Mouse (Mus musculus) liver, postnatal 0 days (tissue): Measurements from ENCODE around the gene Fbxo4. TPM values are rescaled to one million over a fixed set of nuclear protein-coding genes. Genes with fewer than 3 reads are reported as not detected.

Experiments used
- ATAC-seq: fragments of 200-750 bp; cut with Nextera tagmentation; 2 replicates; pipeline ENCODE4 v1.8.0; 2017; ENCODE audit warnings: mild to moderate bottlenecking, moderate library complexity
- DNase-seq: peaks from one replicate; pipeline ENCODE4 v3.0.0-alpha.2; 2016
- H3K27ac ChIP-seq: fragments of 300-500 bp; sonication (generic); 2 replicates; pipeline ENCODE4 v1.5.1; 2014; ENCODE audit warnings: antibody characterized with exemption, moderate library complexity, mild to moderate bottlenecking, low read depth
- H3K27me3 ChIP-seq: fragments of 300-500 bp; sonication (generic); 2 replicates; pipeline ENCODE4 v1.6.1; 2014; ENCODE audit warnings: low read length, control low read depth, mixed read lengths; ENCODE audit not compliant: insufficient read depth
- H3K36me3 ChIP-seq: fragments of 300-500 bp; sonication (generic); replicated peaks from 2 replicates; pipeline ENCODE4 v1.6.1; 2014; ENCODE audit warnings: mild to moderate bottlenecking, control low read depth, low read length, moderate library complexity, mixed read lengths; ENCODE audit not compliant: insufficient read depth
- H3K4me1 ChIP-seq: fragments of 300-500 bp; sonication (generic); 2 replicates; pipeline ENCODE4 v1.6.1; 2014; ENCODE audit warnings: antibody characterized with exemption, mild to moderate bottlenecking, control low read depth; ENCODE audit not compliant: insufficient read depth
- H3K4me2 ChIP-seq: fragments of 300-500 bp; sonication (generic); 2 replicates; pipeline ENCODE4 v1.6.1; 2014; ENCODE audit warnings: low read depth, mild to moderate bottlenecking, low read length, moderate library complexity, mixed read lengths
- H3K4me3 ChIP-seq: fragments of 300-500 bp; sonication (generic); 2 replicates; pipeline ENCODE4 v1.5.1; 2014; ENCODE audit warnings: low read depth, low read length
- H3K9ac ChIP-seq: fragments of 300-500 bp; sonication (generic); replicated peaks from 2 replicates; pipeline ENCODE4 v1.6.1; 2014; ENCODE audit warnings: mild to moderate bottlenecking, moderate library complexity
- H3K9me3 ChIP-seq: fragments of 300-500 bp; sonication (generic); 2 replicates; pipeline ENCODE4 v1.6.1; 2016; ENCODE audit warnings: mild to moderate bottlenecking, control low read depth, low read length, mixed read lengths
- CTCF ChIP-seq: sonication (generic); IDR thresholded peaks from 2 replicates; pipeline ENCODE4 v1.5.1; 2016; ENCODE audit warnings: antibody characterized with exemption, low read depth
- EP300 ChIP-seq: IDR thresholded peaks from 2 replicates; pipeline ENCODE4 v1.6.1; 2016; ENCODE audit warnings: antibody characterized with exemption, low read depth, mild to moderate bottlenecking
- WGBS: fragments of 180-500 bp; shearing (Covaris S2); extraction: QIAGEN DNeasy Blood & Tissue Kit; methylation state at CpG from one replicate; pipeline ENCODE4 v1.1.7; 2014; ENCODE audit not compliant: insufficient replicate concordance; 5-methylcytosine and 5-hydroxymethylcytosine counted together
- polyA plus RNA-seq: library from polyadenylated mRNA; unstranded; fragments of >200 nt; fragmentation: Nextera tagmentation; extraction: Ambion mirVana; gene quantifications from 2 replicates; pipeline ENCODE4 v1.2.1, GENCODE M21; 2015

Gene Fbxo4
- 8.6 and 9.2 TPM in 2 replicates for polyA plus RNA-seq

DNA sequence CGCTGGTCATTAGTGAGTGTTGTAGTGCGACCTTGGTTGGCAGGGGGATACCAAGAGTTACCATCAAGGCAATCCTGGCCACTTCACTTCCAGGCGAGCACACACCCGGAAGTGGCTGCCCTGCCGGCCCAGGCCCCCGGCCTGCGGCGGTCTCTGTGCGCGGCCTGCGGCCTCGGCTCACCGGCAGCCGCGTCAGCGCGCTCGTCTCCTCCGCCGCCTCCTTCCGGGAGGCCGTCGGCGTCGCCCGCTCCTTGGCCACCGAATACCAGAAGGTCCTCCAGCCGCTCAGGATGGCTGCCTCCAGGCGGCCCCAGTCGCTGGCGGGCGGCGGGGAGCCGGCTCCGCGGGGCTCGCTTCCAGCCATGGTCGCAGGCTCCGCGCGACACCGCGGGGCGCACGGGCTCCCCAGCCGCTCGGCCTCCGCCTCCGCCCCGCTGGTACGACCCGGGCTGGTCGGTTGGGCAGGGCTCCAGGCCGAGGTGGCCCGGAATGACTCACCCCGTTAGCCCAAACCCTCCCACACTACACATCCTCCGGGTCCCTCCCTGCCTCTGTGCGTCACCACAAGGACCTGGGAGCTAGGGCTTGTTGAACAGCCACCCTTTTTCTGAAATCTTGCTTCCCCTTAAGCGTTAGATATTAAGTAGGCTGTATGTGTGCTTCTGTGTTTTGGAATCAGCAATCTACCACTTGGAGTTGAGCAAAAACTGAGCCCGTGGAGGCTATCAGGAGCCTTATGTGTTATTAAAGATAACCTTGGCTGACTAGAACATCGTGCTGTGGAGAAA is at the start of gene Fbxo4:
Gene Fbxo4 (minus strand): TSS at position 513 of the 788 bp plus-strand sequence.
- peak; percentile 98 for ATAC-seq

DNA sequence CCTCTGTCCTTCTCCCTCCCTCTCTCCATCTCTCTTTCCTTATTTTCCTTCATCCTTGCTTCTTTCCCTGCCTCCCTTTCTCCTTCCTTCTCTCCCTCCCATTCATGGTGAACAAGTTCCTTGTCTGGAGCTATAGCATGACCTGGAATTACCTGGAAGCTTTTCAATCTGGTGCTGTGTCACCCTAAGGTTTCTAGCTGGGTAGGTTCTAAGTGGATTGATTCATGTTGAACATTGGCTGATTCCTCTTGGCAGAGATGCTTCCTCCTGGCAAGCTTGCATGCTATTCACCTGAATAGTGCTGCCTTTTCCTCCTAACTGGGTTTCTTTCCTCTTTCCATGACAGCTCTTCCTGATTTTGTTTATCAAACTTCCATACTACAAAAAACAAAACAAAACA is 49.6 kb upstream of the Fbxo4 start:
- Histone ChIP-seq H3K9ac (no peak overlapping the region), H3K9me3 (no peaks in the 10 kb centered on the region), H3K4me2 (no peak overlapping the region), H3K4me1 (peaks cover 3% of the 10 kb centered on the region), H3K27ac (no peak overlapping the region), H3K4me3 (no peak overlapping the region), H3K27me3 (no peaks in the 10 kb centered on the region), H3K36me3 (no peaks in the 10 kb centered on the region)
- no peak for TF ChIP-seq EP300
- TF ChIP-seq CTCF: no peak
- DNase-seq (no peak), ATAC-seq (no peak)

More for the DNA sequence above, at the start of gene Fbxo4:
- TF ChIP-seq EP300 (no peak), CTCF (no peak)
- Histone ChIP-seq H3K36me3 (peaks cover 11% of the 10 kb centered on the region), H3K4me1 (peaks cover 8% of the 10 kb centered on the region), H3K9me3 (no peaks in the 10 kb centered on the region), H3K27ac (peak within 1 kb of the TSS; percentile 99), H3K27me3 (no peaks in the 10 kb centered on the region), H3K4me3 (peak within 1 kb of the TSS; percentile 70), H3K9ac (peak within 1 kb of the TSS; percentile 92), H3K4me2 (peak within 1 kb of the TSS; percentile 82)
- WGBS: under 1% methylated on average over 61 of the region's 61 CpGs
- peak; percentile 83 for DNase-seq

DNA sequence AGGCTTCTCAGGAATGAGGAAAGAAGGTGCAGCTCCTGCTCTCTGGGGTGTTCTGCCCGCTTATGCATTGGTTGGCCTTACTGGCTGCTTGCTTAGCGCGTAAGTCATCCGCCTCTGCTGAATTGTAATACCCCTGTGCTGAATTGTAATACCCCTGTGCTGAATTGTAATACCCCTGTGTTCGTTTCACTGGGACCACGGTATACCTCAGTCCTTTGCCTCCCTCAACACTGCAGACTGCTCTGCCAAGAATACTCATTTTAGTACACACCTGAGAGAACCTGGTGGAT is 49.0 kb upstream of the Fbxo4 start:
- H3K36me3 ChIP-seq: no peaks in the 10 kb centered on the region
- no peaks in the 10 kb centered on the region for H3K9me3 ChIP-seq
- H3K27me3 ChIP-seq: no peaks in the 10 kb centered on the region
- no peak overlapping the region for H3K4me3 ChIP-seq
- no peak overlapping the region for H3K9ac ChIP-seq
- ATAC-seq (no peak), DNase-seq (no peak)
- H3K4me1 ChIP-seq: peaks cover 3% of the 10 kb centered on the region
- TF ChIP-seq EP300 (no peak), CTCF (no peak)
- 85% methylated on average over 6 of the region's 6 CpGs for WGBS
- no peak overlapping the region for H3K27ac ChIP-seq
- no peak overlapping the region for H3K4me2 ChIP-seq

DNA sequence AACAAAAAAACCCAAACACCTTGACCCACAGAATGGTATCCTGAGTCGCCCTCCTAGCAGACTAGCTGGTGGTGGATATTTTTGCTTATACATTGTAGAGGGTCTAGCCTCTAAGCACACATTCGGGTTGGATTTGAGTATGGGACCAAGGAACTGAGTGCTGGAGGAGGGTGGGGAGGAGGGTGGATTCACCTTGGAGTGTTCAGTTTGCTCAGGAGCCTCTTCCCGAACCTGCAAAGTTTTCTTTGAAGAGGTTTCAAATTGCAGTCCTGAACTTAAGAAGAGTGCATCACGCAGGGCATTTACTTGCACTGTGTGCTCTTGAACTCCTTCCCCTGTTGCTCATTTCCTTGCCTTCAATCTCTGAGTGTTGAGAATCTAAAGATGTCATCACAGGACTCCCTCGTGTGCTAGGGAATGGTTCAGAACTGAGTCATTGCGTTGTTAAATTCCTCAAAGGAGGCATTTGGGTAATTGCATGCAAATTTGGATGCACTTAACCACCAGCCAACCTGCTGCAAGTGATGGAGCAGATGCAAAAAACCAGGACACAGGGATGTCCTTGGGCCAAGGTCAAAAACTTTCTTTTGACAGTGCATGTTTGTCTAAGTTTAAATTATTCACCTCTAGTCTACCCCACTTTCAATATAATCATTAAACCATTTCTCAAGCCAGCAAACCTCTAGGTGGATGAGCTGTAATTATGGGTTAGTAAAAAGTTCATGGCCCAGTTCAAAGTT is 48.5 kb upstream of the Fbxo4 start:
- 21% methylated on average over 6 of the region's 6 CpGs for WGBS
- H3K9ac ChIP-seq: peak overlapping the region; percentile 68
- DNase-seq (no peak), ATAC-seq (no peak)
- TF ChIP-seq CTCF (no peak), EP300 (no peak)
- no peaks in the 10 kb centered on the region for H3K36me3 ChIP-seq
- no peaks in the 10 kb centered on the region for H3K27me3 ChIP-seq
- H3K4me2 ChIP-seq: peak overlapping the region; percentile 97
- no peaks in the 10 kb centered on the region for H3K9me3 ChIP-seq
- H3K4me1 ChIP-seq: peaks cover 3% of the 10 kb centered on the region
- H3K27ac ChIP-seq: no peak overlapping the region
- H3K4me3 ChIP-seq: peak overlapping the region; percentile 78

DNA sequence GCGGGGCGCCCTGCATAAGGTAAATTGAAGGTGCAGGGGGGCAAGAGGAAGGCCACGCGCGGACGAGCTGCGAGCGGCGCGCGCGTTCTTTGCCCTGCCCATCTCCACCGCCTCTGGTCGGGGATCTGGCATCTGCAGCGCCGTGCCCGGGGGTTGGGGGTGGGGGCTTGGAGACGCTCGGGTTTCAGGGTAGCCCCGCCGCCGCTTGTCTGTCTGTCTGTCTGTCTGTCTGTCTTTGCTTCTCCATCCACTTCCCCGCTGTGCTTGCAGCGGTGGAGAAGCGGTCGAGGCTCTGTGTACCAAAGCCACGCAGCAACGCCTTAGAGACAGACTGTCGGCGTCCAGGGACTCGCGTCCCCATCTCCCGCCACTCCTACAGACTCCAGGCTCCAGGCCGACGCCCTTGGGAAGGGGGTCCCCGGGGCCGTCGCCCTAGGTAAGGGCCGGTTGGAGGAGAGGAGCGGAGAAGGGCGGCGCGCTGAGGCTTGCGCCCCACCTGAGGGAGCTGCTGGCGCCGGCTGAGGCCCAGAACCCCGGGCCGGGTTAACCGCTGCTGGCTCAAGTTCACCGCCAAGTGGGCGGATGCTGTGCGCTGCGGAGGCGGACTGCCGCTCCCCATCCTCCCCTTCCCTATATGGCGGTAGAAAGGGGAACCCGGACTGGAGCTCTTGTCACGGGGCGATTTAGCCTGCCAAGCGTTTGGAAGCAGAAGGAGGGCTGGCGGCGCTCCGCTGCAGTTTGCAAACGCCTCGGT is 47.6 kb upstream of the Fbxo4 start:
- Histone ChIP-seq H3K27ac (peak overlapping the region; percentile 76), H3K9ac (peak overlapping the region; percentile 68), H3K27me3 (no peaks in the 10 kb centered on the region), H3K36me3 (no peaks in the 10 kb centered on the region), H3K4me3 (peak overlapping the region; percentile 78), H3K4me2 (peak overlapping the region; percentile 97), H3K9me3 (no peaks in the 10 kb centered on the region), H3K4me1 (peaks cover 3% of the 10 kb centered on the region)
- TF ChIP-seq CTCF (no peak), EP300 (no peak; the same call in 1 of the 2 replicates)
- DNase-seq (peak; percentile 76), ATAC-seq (peak; percentile 70)
- 0% methylated on average over 59 of the region's 65 CpGs for WGBS

DNA sequence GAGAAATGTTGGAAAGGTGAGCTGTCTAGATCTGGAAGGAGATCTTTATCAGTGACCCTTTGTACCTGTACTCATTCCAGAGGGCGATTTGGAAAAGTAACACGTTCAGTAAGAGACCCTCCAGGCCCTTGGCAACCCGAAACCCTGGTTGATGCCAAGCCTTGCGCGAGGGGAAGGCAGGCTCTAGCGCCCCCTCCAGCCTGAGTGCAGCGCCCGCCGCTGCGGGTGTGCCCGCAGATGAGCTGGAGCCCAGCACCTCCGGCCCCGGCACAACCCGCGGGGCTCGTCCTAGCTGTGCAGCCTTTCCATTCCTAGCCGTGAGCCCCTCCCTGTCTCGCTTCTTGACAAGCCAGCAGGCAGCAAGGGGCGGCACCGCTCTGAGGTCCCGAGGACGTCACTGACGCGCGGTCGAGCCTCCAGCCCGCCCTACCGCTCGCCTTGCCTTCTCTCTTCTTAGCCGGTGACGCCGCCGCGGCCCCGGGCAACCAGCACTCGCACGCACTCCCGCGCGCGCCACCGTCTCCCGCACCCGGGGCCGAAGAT is 46.9 kb upstream of the Fbxo4 start, which contains the start of gene Oxct1:
Gene Oxct1 (plus strand): TSS at position 153 of the 543 bp plus-strand sequence.
- peak within 1 kb of the TSS; percentile 97 for H3K4me2 ChIP-seq
- WGBS: 4% methylated on average over 44 of the region's 45 CpGs

More for the DNA sequence above, 46.9 kb upstream of the Fbxo4 start, which contains the start of gene Oxct1:
- no peaks in the 10 kb centered on the region for H3K27me3 ChIP-seq
- peak within 1 kb of the TSS; percentile 78 for H3K4me3 ChIP-seq
- peak within 1 kb of the TSS; percentile 76 for H3K27ac ChIP-seq
- no peaks in the 10 kb centered on the region for H3K9me3 ChIP-seq
- peak within 1 kb of the TSS; percentile 68 for H3K9ac ChIP-seq
- ATAC-seq: peak; percentile 86
- H3K36me3 ChIP-seq: no peaks in the 10 kb centered on the region
- TF ChIP-seq EP300 (no peak), CTCF (peak; percentile 63)
- peaks cover 3% of the 10 kb centered on the region for H3K4me1 ChIP-seq
- DNase-seq: peak; percentile 80
